Comparison of ENCODE assay signal across 10 mouse cellular contexts in the genomic region with DNA sequence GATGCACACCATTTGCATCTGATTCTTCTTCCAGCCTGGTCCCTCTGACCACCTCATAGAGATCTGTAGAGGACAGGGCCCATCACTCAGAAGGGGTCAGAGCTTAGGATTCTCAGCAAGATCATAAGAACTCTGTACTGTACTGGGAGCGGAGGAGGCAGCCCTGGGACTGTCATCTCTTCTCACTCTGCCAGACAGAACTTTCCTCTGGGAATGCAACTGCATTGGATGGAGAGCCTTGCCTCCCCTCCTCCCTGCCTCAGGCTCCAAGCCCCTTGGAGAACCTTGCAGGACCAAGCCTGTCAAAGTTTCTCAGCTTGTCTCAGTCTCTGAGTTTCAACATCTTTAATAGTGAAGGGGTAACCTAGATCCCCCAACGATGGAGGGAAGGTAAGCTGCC. TPM values are rescaled to one million over a fixed set of nuclear protein-coding genes. Genes with fewer than 3 reads are reported as not detected.
A peak's percentile ranks its signal among the peaks of the same experiment; 100 is the strongest.
DNase-seq lines count a peak whose midpoint lies in the region; ATAC-seq lines count a peak whose summit lies in the region.
"Had no signal": no experiment of that assay in that cellular context is flagged by ENCODE, and none has a peak within 500 bp of the region (broad histone marks: within the 10 kb centered on the region; RNA-seq: fewer than 3 reads in every experiment).

No protein-coding gene starts in this region.

- H3K36me3 ChIP-seq in kidney, embryonic 15.5 days: no peaks in the 10 kb centered on the region
- H3K36me3 ChIP-seq in embryonic facial prominence, embryonic 15.5 days: no peaks in the 10 kb centered on the region
- H3K36me3 ChIP-seq in hindbrain, embryonic 14.5 days (replicated peaks; ENCODE audit: control insufficient read depth, insufficient read depth): no peaks in the 10 kb centered on the region
- no peaks in the 10 kb centered on the region for H3K36me3 ChIP-seq in midbrain, embryonic 15.5 days (replicated peaks)
- H3K36me3 ChIP-seq: liver, embryonic 15.5 days had no signal

- no peak for ATAC-seq in kidney, embryonic 15.5 days (replicated peaks; ENCODE audit: low FRiP score)
- ATAC-seq in embryonic facial prominence, embryonic 15.5 days (ENCODE audit: insufficient number of reproducible peaks, low FRiP score, low TSS enrichment, low read depth): no peak
- peak; percentile 29; the same call in 1 of the 2 replicates for ATAC-seq in hindbrain, embryonic 14.5 days (ENCODE audit: low FRiP score)
- ATAC-seq in midbrain, embryonic 15.5 days (replicated peaks): no peak

- DNase-seq in kidney, adult 8-10 months: no peak
- no peak for DNase-seq in hindbrain, embryonic 14.5 days (ENCODE audit: low spot score)
- no peak for DNase-seq in urinary bladder, adult 18-20 months (ENCODE audit: low spot score in 2 of 2)
- DNase-seq in right cerebral cortex, postnatal 36 days (ENCODE audit: low spot score in 2 of 2): no peak
- no peak for DNase-seq in thymus, postnatal 14 days
- DNase-seq: thymus, adult 18-20 months had no signal

- peak overlapping the region; percentile 81 for H3K4me2 ChIP-seq in kidney, embryonic 15.5 days
- H3K4me2 ChIP-seq in embryonic facial prominence, embryonic 15.5 days (replicated peaks): peak overlapping the region; percentile 68
- peak overlapping the region; percentile 78 for H3K4me2 ChIP-seq in hindbrain, embryonic 14.5 days (replicated peaks)
- H3K4me2 ChIP-seq in midbrain, embryonic 15.5 days: peak overlapping the region; percentile 73

- no peak overlapping the region for H3K9ac ChIP-seq in kidney, embryonic 15.5 days
- H3K9ac ChIP-seq in embryonic facial prominence, embryonic 15.5 days: no peak overlapping the region
- H3K9ac ChIP-seq in hindbrain, embryonic 14.5 days: peak overlapping the region; percentile 72
- peak overlapping the region; percentile 47 for H3K9ac ChIP-seq in midbrain, embryonic 15.5 days
- H3K9ac ChIP-seq: liver, embryonic 15.5 days had no signal

- H3K27ac ChIP-seq in kidney, embryonic 15.5 days: no peak overlapping the region
- no peak overlapping the region for H3K27ac ChIP-seq in embryonic facial prominence, embryonic 15.5 days (replicated peaks)
- H3K27ac ChIP-seq in hindbrain, embryonic 14.5 days: peak overlapping the region; percentile 86
- peak overlapping the region; percentile 88 for H3K27ac ChIP-seq in midbrain, embryonic 15.5 days
- H3K27ac ChIP-seq: liver, embryonic 15.5 days had no signal

- 49% methylated on average over 2 of the region's 2 CpGs for WGBS in kidney, embryonic 15.5 days
- WGBS in embryonic facial prominence, embryonic 15.5 days: 30% methylated on average over 2 of the region's 2 CpGs
- 39% methylated on average over 2 of the region's 2 CpGs for WGBS in hindbrain, embryonic 14.5 days
- WGBS in midbrain, embryonic 15.5 days: 34% methylated on average over 2 of the region's 2 CpGs

- peak overlapping the region; percentile 38 for H3K4me3 ChIP-seq in kidney, embryonic 15.5 days (replicated peaks)
- peak overlapping the region; percentile 40 for H3K4me3 ChIP-seq in embryonic facial prominence, embryonic 15.5 days (replicated peaks)
- H3K4me3 ChIP-seq in hindbrain, embryonic 14.5 days (replicated peaks; ENCODE audit: low read length): peak overlapping the region; percentile 56
- H3K4me3 ChIP-seq in midbrain, embryonic 15.5 days: peak overlapping the region; percentile 60
- H3K4me3 ChIP-seq: liver, embryonic 15.5 days had no signal

- H3K9me3 ChIP-seq in kidney, embryonic 15.5 days (replicated peaks): no peaks in the 10 kb centered on the region
- no peaks in the 10 kb centered on the region for H3K9me3 ChIP-seq in embryonic facial prominence, embryonic 15.5 days (replicated peaks)
- no peaks in the 10 kb centered on the region for H3K9me3 ChIP-seq in hindbrain, embryonic 14.5 days (ENCODE audit: control insufficient read depth, low read length)
- no peaks in the 10 kb centered on the region for H3K9me3 ChIP-seq in midbrain, embryonic 15.5 days
- H3K9me3 ChIP-seq: liver, embryonic 15.5 days had no signal

- H3K27me3 ChIP-seq in kidney, embryonic 15.5 days: peaks cover 53% of the 10 kb centered on the region
- H3K27me3 ChIP-seq in embryonic facial prominence, embryonic 15.5 days: peaks cover 42% of the 10 kb centered on the region
- H3K27me3 ChIP-seq in hindbrain, embryonic 14.5 days (ENCODE audit: control insufficient read depth, insufficient read depth, low read length): no peaks in the 10 kb centered on the region
- no peaks in the 10 kb centered on the region for H3K27me3 ChIP-seq in midbrain, embryonic 15.5 days (replicated peaks)

- peaks cover 17% of the 10 kb centered on the region; the same call in 1 of the 2 replicates for H3K4me1 ChIP-seq in kidney, embryonic 15.5 days
- peaks cover 12% of the 10 kb centered on the region; the same call in 1 of the 2 replicates for H3K4me1 ChIP-seq in embryonic facial prominence, embryonic 15.5 days
- peaks cover 34% of the 10 kb centered on the region for H3K4me1 ChIP-seq in hindbrain, embryonic 14.5 days (replicated peaks; ENCODE audit: control insufficient read depth, insufficient read depth, low read length)
- H3K4me1 ChIP-seq in midbrain, embryonic 15.5 days: peaks cover 45% of the 10 kb centered on the region
- H3K4me1 ChIP-seq: liver, embryonic 15.5 days had no signal

RNA-seq across cellular contexts. Expression of a gene that starts 1.4 kb away (rescaled TPM):
- 39.7 and 45.5 TPM in 2 replicates for polyA plus RNA-seq in kidney, embryonic 15.5 days (2015; fragmentation: Nextera tagmentation; extraction: Ambion mirVana)
- polyA plus RNA-seq in embryonic facial prominence, embryonic 15.5 days (2015; fragmentation: Nextera tagmentation; extraction: Ambion mirVana): 23.8 and 28.2 TPM in 2 replicates
- 194 and 196 TPM in 2 replicates for polyA plus RNA-seq in hindbrain, embryonic 14.5 days (2014; fragmentation: Nextera tagmentation; extraction: Ambion mirVana)
- polyA plus RNA-seq in midbrain, embryonic 15.5 days (2015; fragmentation: Nextera tagmentation; extraction: Ambion mirVana): 230 and 246 TPM in 2 replicates

Comparison
In these comparisons a context has a peak if more than half of its experiments do, and no peak if none do; other contexts are left out.
1. H3K27ac ChIP-seq: peak in hindbrain, embryonic 14.5 days (single experiment) and midbrain, embryonic 15.5 days (single experiment); none in kidney, embryonic 15.5 days (single experiment) and embryonic facial prominence, embryonic 15.5 days (single experiment).
2. H3K9ac ChIP-seq: peak in hindbrain, embryonic 14.5 days (single experiment) and midbrain, embryonic 15.5 days (single experiment); none in kidney, embryonic 15.5 days (single experiment) and embryonic facial prominence, embryonic 15.5 days (single experiment).
3. Peak in every context shown above with its lines, with median percentiles within 50 percentile points of each other: H3K4me2 ChIP-seq and H3K4me3 ChIP-seq.